Mouse (Mus musculus) heart, embryonic 14.5 days (tissue): ENCODE results near the gene Gm38392. TPM values are rescaled to one million over a fixed set of nuclear protein-coding genes. Genes with fewer than 3 reads are reported as not detected.
A peak's percentile ranks its signal among the peaks of the same experiment; 100 is the strongest.

Source experiments
- ATAC-seq: fragments of 200-750 bp; cut with Nextera tagmentation; 2 replicates; pipeline ENCODE4 v1.8.0; 2017; ENCODE audit warnings: low read depth, moderate TSS enrichment; ENCODE audit not compliant: insufficient number of reproducible peaks, insufficient read depth, low FRiP score
- H3K27ac ChIP-seq, 2 experiments: fragments of 200-500 bp in 1 of 2; fragments of 300-500 bp in 1 of 2; sonication (generic) in 1 of 2; replicated peaks in 1 of 2; 2 replicates each; pipeline ENCODE4 v1.5.1; 2012 to 2014; ENCODE audit warnings: low read depth in 2 of 2, low read length in 2 of 2, control low read depth in 1 of 2, mild to moderate bottlenecking in 1 of 2, mixed read lengths in 1 of 2; ENCODE audit not compliant: control insufficient read depth in 1 of 2, insufficient read depth in 1 of 2
- H3K27me3 ChIP-seq: fragments of 300-500 bp; sonication (generic); 2 replicates; pipeline ENCODE4 v1.6.1; 2014; ENCODE audit warnings: mild to moderate bottlenecking, low read length, control low read depth; ENCODE audit not compliant: control insufficient read depth, insufficient read depth
- H3K36me3 ChIP-seq: fragments of 300-500 bp; sonication (generic); 2 replicates; pipeline ENCODE4 v1.6.1; 2014; ENCODE audit warnings: mild to moderate bottlenecking, control low read depth, low read length, mixed read lengths; ENCODE audit not compliant: control insufficient read depth, insufficient read depth
- H3K4me1 ChIP-seq, 2 experiments: fragments of 200-500 bp in 1 of 2; fragments of 300-500 bp in 1 of 2; sonication (generic) in 1 of 2; 2 replicates each; pipeline ENCODE4 v1.6.1; 2012 to 2014; ENCODE audit warnings: low read length in 2 of 2, control low read depth in 1 of 2, mixed read lengths in 1 of 2; ENCODE audit not compliant: control insufficient read depth in 2 of 2, insufficient read depth in 2 of 2
- H3K4me2 ChIP-seq: fragments of 300-500 bp; sonication (generic); 2 replicates; pipeline ENCODE4 v1.6.1; 2014; ENCODE audit warnings: mild to moderate bottlenecking, low read length
- H3K4me3 ChIP-seq, 2 experiments: fragments of 200-500 bp in 1 of 2; fragments of 300-500 bp in 1 of 2; sonication (generic) in 1 of 2; 2 replicates each; pipeline ENCODE4 v1.5.1; 2012 to 2014; ENCODE audit warnings: low read length in 2 of 2, mild to moderate bottlenecking in 2 of 2, control low read depth in 1 of 2, low read depth in 1 of 2, moderate library complexity in 1 of 2; ENCODE audit not compliant: control insufficient read depth in 1 of 2, insufficient read depth in 1 of 2
- H3K9ac ChIP-seq: fragments of 300-500 bp; sonication (generic); 2 replicates; pipeline ENCODE4 v1.6.1; 2014; ENCODE audit warnings: mild to moderate bottlenecking, low read length
- H3K9me3 ChIP-seq: fragments of 300-500 bp; sonication (generic); 2 replicates; pipeline ENCODE4 v1.6.1; 2016; ENCODE audit warnings: low read length, control low read depth; ENCODE audit not compliant: control insufficient read depth
- WGBS: fragments of 180-500 bp; shearing (Covaris S2); extraction: QIAGEN DNeasy Blood & Tissue Kit; methylation state at CpG from one replicate; pipeline ENCODE4 v1.1.7; 2014; 5-methylcytosine and 5-hydroxymethylcytosine counted together
- polyA plus RNA-seq: library from polyadenylated mRNA; unstranded; fragments of >200 nt; fragmentation: Nextera tagmentation; extraction: Ambion mirVana; gene quantifications from 2 replicates; pipeline ENCODE4 v1.2.1, GENCODE M21; 2014

The Gm38392 gene
- 0.23 TPM in 1 of 2 replicates, not detected in the other for polyA plus RNA-seq

DNA sequence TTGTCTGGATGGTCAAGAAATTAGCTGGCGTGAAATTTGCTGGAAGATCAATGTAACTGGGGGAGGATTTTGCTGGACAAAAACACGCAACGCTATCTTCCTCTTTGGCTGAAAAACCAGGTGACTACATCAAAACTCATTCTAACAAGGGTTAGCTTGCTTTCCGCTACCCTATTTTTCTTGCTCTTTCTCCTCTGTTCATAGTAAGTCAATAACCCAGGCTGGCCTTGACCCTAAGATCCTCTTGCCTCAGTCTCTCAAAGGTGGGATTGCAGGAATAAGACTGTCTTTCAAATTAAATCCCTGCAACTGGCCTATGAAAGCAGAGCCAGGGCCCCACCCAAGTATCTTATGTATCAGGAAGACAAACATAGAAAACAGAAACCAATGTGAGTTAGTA is at the start of gene Gm38392:
Gene Gm38392, minus strand, starts transcription at position 101 of the 400 bp plus-strand sequence.
- no peak within 1 kb of the TSS for H3K9ac ChIP-seq
- no peak within 1 kb of the TSS for H3K27ac ChIP-seq
- no peaks in the 10 kb centered on the region for H3K9me3 ChIP-seq
- H3K4me1 ChIP-seq: no peaks in the 10 kb centered on the region
- no peak within 1 kb of the TSS for H3K4me3 ChIP-seq
- peaks cover 8% of the 10 kb centered on the region; the same call in 1 of the 2 replicates for H3K36me3 ChIP-seq
- WGBS: 88% methylated on average over 4 of the region's 4 CpGs
- no peaks in the 10 kb centered on the region for H3K27me3 ChIP-seq
- H3K4me2 ChIP-seq: no peak within 1 kb of the TSS
- no peak for ATAC-seq

DNA sequence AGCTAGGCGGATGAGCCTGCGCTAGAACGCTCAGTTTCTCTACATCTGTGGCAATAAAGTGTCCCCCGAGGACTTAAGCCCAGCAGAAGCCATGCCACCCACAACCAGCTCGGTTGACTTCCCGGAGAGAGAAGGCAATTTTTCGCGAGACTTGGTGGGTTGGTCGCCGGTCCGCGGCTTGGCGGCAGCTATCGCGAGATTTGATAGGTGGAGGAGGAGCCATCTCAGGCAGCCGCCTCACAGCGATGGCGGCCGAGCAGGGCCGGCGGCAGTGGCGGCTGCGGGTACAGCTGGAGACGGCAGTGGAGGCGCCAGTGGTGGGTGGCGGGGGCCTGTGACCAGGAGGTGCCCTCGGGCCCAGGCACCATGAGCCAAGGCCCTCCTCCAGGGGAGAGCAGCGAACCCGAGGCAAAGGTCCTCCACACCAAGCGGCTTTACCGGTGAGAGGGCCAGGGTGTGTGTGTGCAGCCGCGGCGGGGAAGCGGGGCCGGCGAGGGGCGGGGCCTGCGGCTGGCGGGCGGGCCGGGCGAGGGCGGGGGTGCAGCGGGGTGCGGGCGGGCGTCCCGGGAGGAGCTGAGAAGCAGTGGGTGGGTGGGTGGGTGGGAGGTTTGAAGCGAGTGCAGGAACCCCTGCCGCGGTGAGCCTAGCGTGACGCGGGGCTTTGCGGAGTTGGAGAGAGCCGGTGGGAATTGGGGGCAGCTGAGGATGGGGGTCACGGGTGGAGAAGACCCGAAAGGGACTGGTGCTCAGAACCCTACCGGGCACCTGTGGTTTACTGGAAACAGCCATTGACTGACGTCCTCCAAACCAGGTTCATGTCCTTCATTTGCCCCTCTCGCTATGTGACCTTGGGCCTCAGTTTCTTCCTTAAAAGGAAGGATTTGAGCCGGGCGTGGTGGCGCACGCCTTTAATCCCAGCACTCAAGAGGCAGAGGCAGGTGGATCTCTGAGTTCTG is 49.3 kb upstream of the Gm38392 start, which contains the start of the genes Tmem79 and Smg5:
Gene Tmem79, minus strand, starts transcription at position 91 of the 956 bp plus-strand sequence.
Gene Smg5, plus strand, starts transcription at position 203 of the 956 bp plus-strand sequence.
- ATAC-seq: peak; percentile 88
- WGBS: under 1% methylated on average over 57 of the region's 66 CpGs
- H3K27ac ChIP-seq: peak within 1 kb of the TSS; percentile 96 to 97

DNA sequence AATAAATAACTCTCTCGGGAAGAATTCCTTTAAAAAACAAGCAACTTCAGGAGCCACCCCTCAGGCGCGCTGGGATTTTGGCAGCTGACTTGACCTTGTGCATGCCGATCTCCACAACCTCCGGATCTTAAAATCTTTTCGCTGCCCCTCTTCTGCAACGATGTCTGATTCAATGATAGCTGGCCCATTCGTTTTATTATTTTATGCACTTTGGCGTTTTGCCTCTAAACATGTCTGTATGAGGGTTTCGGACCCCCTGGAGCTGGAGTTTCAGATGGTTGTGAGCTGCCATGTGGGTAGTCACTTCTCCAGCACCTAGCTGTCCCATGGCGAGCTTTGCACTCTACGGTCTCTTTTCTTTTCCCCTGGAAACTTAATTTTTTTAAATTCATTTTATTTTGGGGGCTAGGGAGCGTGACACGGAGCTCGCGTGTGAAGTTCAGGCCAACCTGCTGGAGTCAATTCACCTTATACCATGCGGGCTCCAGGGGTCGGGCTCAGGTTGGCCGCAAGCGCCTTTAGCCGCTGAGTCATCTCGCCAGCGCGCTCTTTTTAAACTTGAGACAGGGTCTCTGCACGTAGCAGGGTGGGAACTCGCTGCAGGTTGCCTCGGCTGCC is 48.5 kb upstream of the Gm38392 start:
- Histone ChIP-seq H3K4me3 (peak overlapping the region; percentile 82 to 93), H3K27ac (peak overlapping the region; percentile 96 to 97), H3K4me1 (peaks cover 11 to 26% of the 10 kb centered on the region in 2 experiments), H3K9ac (peak overlapping the region; percentile 93), H3K27me3 (no peaks in the 10 kb centered on the region), H3K4me2 (peak overlapping the region; percentile 87), H3K9me3 (no peaks in the 10 kb centered on the region), H3K36me3 (peaks cover under 1% of the 10 kb centered on the region; the same call in 1 of the 2 replicates)
- peak; percentile 37 for ATAC-seq
- WGBS: under 1% methylated on average over 27 of the region's 27 CpGs

More for the DNA sequence above, 49.3 kb upstream of the Gm38392 start, which contains the start of the genes Tmem79 and Smg5:
- no peaks in the 10 kb centered on the region for H3K27me3 ChIP-seq
- H3K9ac ChIP-seq: peak within 1 kb of the TSS; percentile 93
- H3K4me2 ChIP-seq: peak within 1 kb of the TSS; percentile 87
- H3K4me3 ChIP-seq: peak within 1 kb of the TSS; percentile 82 to 93
- H3K36me3 ChIP-seq: peaks cover 8% of the 10 kb centered on the region
- peaks cover 11 to 26% of the 10 kb centered on the region in 2 experiments for H3K4me1 ChIP-seq
- no peaks in the 10 kb centered on the region for H3K9me3 ChIP-seq

GRCm38 (mm10) chr3:88334902-88335435 is 48.0 kb upstream of the Gm38392 start:
- peaks cover 11 to 26% of the 10 kb centered on the region in 2 experiments for H3K4me1 ChIP-seq
- H3K36me3 ChIP-seq: no peaks in the 10 kb centered on the region
- no peaks in the 10 kb centered on the region for H3K9me3 ChIP-seq
- H3K4me3 ChIP-seq: peak overlapping the region; percentile 82 to 93
- H3K4me2 ChIP-seq: peak overlapping the region; percentile 87
- no peaks in the 10 kb centered on the region for H3K27me3 ChIP-seq
- ATAC-seq: no peak
- H3K27ac ChIP-seq: peak overlapping the region; percentile 96 to 97; a peak in 3 of 4 replicates
- H3K9ac ChIP-seq: peak overlapping the region; percentile 93
- 36% methylated on average over 3 of the region's 3 CpGs for whole genome bisulfite sequencing

GRCm38 (mm10) chr3:88334029-88334658 is 47.1 kb upstream of the Gm38392 start:
- Histone ChIP-seq H3K9ac (no peak overlapping the region), H3K27me3 (no peaks in the 10 kb centered on the region), H3K36me3 (peaks cover 6% of the 10 kb centered on the region), H3K4me2 (no peak overlapping the region), H3K4me3 (no peak overlapping the region), H3K4me1 (peaks cover 11 to 24% of the 10 kb centered on the region in 2 experiments), H3K27ac (no peak overlapping the region), H3K9me3 (no peaks in the 10 kb centered on the region)
- 50% methylated on average over 12 of the region's 12 CpGs for WGBS
- ATAC-seq: no peak

- peaks cover 33% of the 10 kb centered on the region for H3K36me3 ChIP-seq
- no peaks in the 10 kb centered on the region for H3K27me3 ChIP-seq
- no peak overlapping the region for H3K27ac ChIP-seq
- no peak for ATAC-seq
- peaks cover 4 to 6% of the 10 kb centered on the region in 2 experiments; a peak in 3 of 4 replicates for H3K4me1 ChIP-seq
- no peak overlapping the region for H3K9ac ChIP-seq
- no peaks in the 10 kb centered on the region for H3K9me3 ChIP-seq
- WGBS: 27% methylated on average over 2 of the region's 2 CpGs
- no peak overlapping the region for H3K4me2 ChIP-seq
- H3K4me3 ChIP-seq: no peak overlapping the region
These were observed 44.3 kb upstream of the Gm38392 start for GRCm38 (mm10) chr3:88331282-88331681.

DNA sequence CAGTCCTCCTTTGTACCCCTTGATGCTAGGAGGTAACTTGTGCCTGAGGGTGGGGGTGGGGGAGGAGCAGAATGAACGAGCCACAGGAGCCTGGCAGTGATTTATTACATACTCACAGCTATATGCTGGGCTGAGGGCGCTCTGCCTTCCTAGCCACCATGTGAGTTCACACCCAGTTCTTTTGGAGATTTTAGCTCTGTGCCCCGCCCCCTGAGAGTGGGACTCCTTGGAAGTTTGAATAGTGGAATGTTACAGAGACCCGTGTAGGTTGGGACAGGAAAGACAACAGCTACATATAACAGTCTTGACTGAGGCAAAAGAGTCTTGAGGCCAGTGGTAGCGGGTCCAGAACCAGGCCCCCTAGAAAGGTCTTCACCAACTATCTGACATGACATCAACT is 41.9 kb upstream of the Gm38392 start:
- 77% methylated on average over 5 of the region's 5 CpGs for WGBS
- Histone ChIP-seq H3K36me3 (peaks cover 35% of the 10 kb centered on the region), H3K4me3 (no peak overlapping the region)

More for the DNA sequence above, 41.9 kb upstream of the Gm38392 start:
- H3K27me3 ChIP-seq: no peaks in the 10 kb centered on the region
- no peak overlapping the region for H3K27ac ChIP-seq
- no peak overlapping the region for H3K4me2 ChIP-seq
- H3K4me1 ChIP-seq: peaks cover 5 to 14% of the 10 kb centered on the region in 2 experiments; a peak in 3 of 4 replicates
- no peaks in the 10 kb centered on the region for H3K9me3 ChIP-seq
- ATAC-seq: no peak
- no peak overlapping the region for H3K9ac ChIP-seq
